Mouse (Mus musculus): Measurements from ENCODE around the gene Armc2. TPM values are rescaled to one million over a fixed set of nuclear protein-coding genes. Genes with fewer than 3 reads are reported as not detected.

Gene Armc2
- total and polyA plus RNA-seq, 3 experiments: 0.27 TPM; not detected in 2

GRCm38 (mm10) chr10:41980772-41981383 is 37.4 kb downstream of the Armc2 start:
- Histone ChIP-seq H3K36me3 (replicated peaks) (no peaks in the 10 kb centered on the region), H3K27me3 (ENCODE audit: insufficient read depth, low read length) (peaks cover 23% of the 10 kb centered on the region), H3K9me3 (replicated peaks) (no peaks in the 10 kb centered on the region), H3K4me1 (ENCODE audit: insufficient read depth, low read depth, low read length) (peaks cover 7% of the 10 kb centered on the region), H3K4me3 (ENCODE audit: low read depth, low read length) (no peak overlapping the region)
- ATAC-seq (ENCODE audit: extremely low read depth, insufficient number of reproducible peaks, low FRiP score, poor library complexity, severe bottlenecking) (peak; percentile 22; the same call in 1 of the 2 replicates), DNase-seq (ENCODE audit: low spot score) (peak; percentile 40)
- peak; percentile 29; the same call in 1 of the 2 replicates for TF ChIP-seq CTCF (IDR thresholded peaks at IDR 0.05; ENCODE audit: low read depth, low read length)
- TF ChIP-seq TAL1 (conservative IDR thresholded peaks at IDR 0.05; ENCODE audit: low read depth, low read length): no peak
- no peak for TF ChIP-seq POLR2AphosphoS5 (IDR thresholded peaks at IDR 0.05; ENCODE audit: insufficient replicate concordance, low read depth, low read length)
- no peak for TF ChIP-seq GATA1 (IDR thresholded peaks at IDR 0.05; ENCODE audit: borderline replicate concordance, low read length)

- ATAC-seq (ENCODE audit: extremely low read depth, insufficient number of reproducible peaks, low FRiP score, poor library complexity, severe bottlenecking) (no peak), DNase-seq (ENCODE audit: low spot score) (no peak)
- TF ChIP-seq POLR2AphosphoS5 (IDR thresholded peaks at IDR 0.05; ENCODE audit: insufficient replicate concordance, low read depth, low read length): no peak
- no peak for TF ChIP-seq CTCF (IDR thresholded peaks at IDR 0.05; ENCODE audit: low read depth, low read length)
- TF ChIP-seq GATA1 (IDR thresholded peaks at IDR 0.05; ENCODE audit: borderline replicate concordance, low read length): no peak
- no peak for TF ChIP-seq TAL1 (conservative IDR thresholded peaks at IDR 0.05; ENCODE audit: low read depth, low read length)
- no peak for TF ChIP-seq GATA2 (IDR thresholded peaks at IDR 0.05; ENCODE audit: borderline replicate concordance, low read depth, low read length)
- no peak overlapping the region for H3K4me3 ChIP-seq (ENCODE audit: low read depth, low read length)
- no peaks in the 10 kb centered on the region for H3K36me3 ChIP-seq (replicated peaks)
- no peaks in the 10 kb centered on the region for H3K9me3 ChIP-seq (replicated peaks)
- H3K27me3 ChIP-seq (ENCODE audit: insufficient read depth, low read length): peaks cover 22% of the 10 kb centered on the region
- peaks cover 7% of the 10 kb centered on the region for H3K4me1 ChIP-seq (ENCODE audit: insufficient read depth, low read depth, low read length)
Observed at GRCm38 (mm10) chr10:41978403-41979234, 39.6 kb downstream of the Armc2 start.

GRCm38 (mm10) chr10:41972676-41973075 is 45.6 kb downstream of the Armc2 start:
- H3K27me3 ChIP-seq (ENCODE audit: insufficient read depth, low read length): peaks cover 34% of the 10 kb centered on the region
- no peaks in the 10 kb centered on the region for H3K36me3 ChIP-seq (replicated peaks)
- no peak for TF ChIP-seq GATA2 (IDR thresholded peaks at IDR 0.05; ENCODE audit: borderline replicate concordance, low read depth, low read length)
- TF ChIP-seq TAL1 (conservative IDR thresholded peaks at IDR 0.05; ENCODE audit: low read depth, low read length): no peak
- TF ChIP-seq GATA1 (IDR thresholded peaks at IDR 0.05; ENCODE audit: borderline replicate concordance, low read length): no peak
- TF ChIP-seq CTCF (IDR thresholded peaks at IDR 0.05; ENCODE audit: low read depth, low read length): no peak
- TF ChIP-seq POLR2AphosphoS5 (IDR thresholded peaks at IDR 0.05; ENCODE audit: insufficient replicate concordance, low read depth, low read length): no peak
- DNase-seq (ENCODE audit: low spot score): no peak
- H3K4me3 ChIP-seq (ENCODE audit: low read depth, low read length): no peak overlapping the region
- H3K4me1 ChIP-seq (ENCODE audit: insufficient read depth, low read depth, low read length): peaks cover 4% of the 10 kb centered on the region; the same call in 1 of the 2 replicates
- H3K9me3 ChIP-seq (replicated peaks): no peaks in the 10 kb centered on the region
- ATAC-seq (ENCODE audit: extremely low read depth, insufficient number of reproducible peaks, low FRiP score, poor library complexity, severe bottlenecking): no peak

- no peaks in the 10 kb centered on the region for H3K4me1 ChIP-seq (ENCODE audit: insufficient read depth, low read depth, low read length)
- H3K36me3 ChIP-seq (replicated peaks): no peaks in the 10 kb centered on the region
- no peak overlapping the region for H3K4me3 ChIP-seq (ENCODE audit: low read depth, low read length)
- H3K27me3 ChIP-seq (ENCODE audit: insufficient read depth, low read length): peaks cover 28% of the 10 kb centered on the region
- ATAC-seq (ENCODE audit: extremely low read depth, insufficient number of reproducible peaks, low FRiP score, poor library complexity, severe bottlenecking) (no peak), DNase-seq (ENCODE audit: low spot score) (no peak)
- TF ChIP-seq POLR2AphosphoS5 (IDR thresholded peaks at IDR 0.05; ENCODE audit: insufficient replicate concordance, low read depth, low read length) (no peak), TAL1 (conservative IDR thresholded peaks at IDR 0.05; ENCODE audit: low read depth, low read length) (no peak), GATA2 (IDR thresholded peaks at IDR 0.05; ENCODE audit: borderline replicate concordance, low read depth, low read length) (no peak), CTCF (IDR thresholded peaks at IDR 0.05; ENCODE audit: low read depth, low read length) (no peak), GATA1 (IDR thresholded peaks at IDR 0.05; ENCODE audit: borderline replicate concordance, low read length) (no peak)
- no peaks in the 10 kb centered on the region for H3K9me3 ChIP-seq (replicated peaks)
Observed at GRCm38 (mm10) chr10:41967915-41968635, 50.2 kb downstream of the Armc2 start.

- H3K36me3 ChIP-seq (replicated peaks): no peaks in the 10 kb centered on the region
- TF ChIP-seq GATA2 (IDR thresholded peaks at IDR 0.05; ENCODE audit: borderline replicate concordance, low read depth, low read length): no peak
- TF ChIP-seq TAL1 (conservative IDR thresholded peaks at IDR 0.05; ENCODE audit: low read depth, low read length): no peak
- no peak for TF ChIP-seq POLR2AphosphoS5 (IDR thresholded peaks at IDR 0.05; ENCODE audit: insufficient replicate concordance, low read depth, low read length)
- TF ChIP-seq GATA1 (IDR thresholded peaks at IDR 0.05; ENCODE audit: borderline replicate concordance, low read length): no peak
- TF ChIP-seq CTCF (IDR thresholded peaks at IDR 0.05; ENCODE audit: low read depth, low read length): no peak
- no peak overlapping the region for H3K4me3 ChIP-seq (ENCODE audit: low read depth, low read length)
- no peak for ATAC-seq (ENCODE audit: extremely low read depth, insufficient number of reproducible peaks, low FRiP score, poor library complexity, severe bottlenecking)
- H3K9me3 ChIP-seq (replicated peaks): no peaks in the 10 kb centered on the region
- DNase-seq (ENCODE audit: low spot score): no peak
- peaks cover 14% of the 10 kb centered on the region for H3K4me1 ChIP-seq (ENCODE audit: insufficient read depth, low read depth, low read length)
- peaks cover 5% of the 10 kb centered on the region; the same call in 1 of the 2 replicates for H3K27me3 ChIP-seq (ENCODE audit: insufficient read depth, low read length)
Observed at GRCm38 (mm10) chr10:41962725-41963124, 55.5 kb downstream of the Armc2 start.

All from G1E (cell line).